Mouse (Mus musculus): ENCODE measurements around the gene Dennd1b. TPM values are rescaled to one million over a fixed set of nuclear protein-coding genes. Genes with fewer than 3 reads are reported as not detected.
A peak's percentile ranks its signal among the peaks of the same experiment; 100 is the strongest.

Dennd1b gene
- total RNA-seq, 2 experiments from 2014 or later, result 18.7 to 21.5 TPM

DNA sequence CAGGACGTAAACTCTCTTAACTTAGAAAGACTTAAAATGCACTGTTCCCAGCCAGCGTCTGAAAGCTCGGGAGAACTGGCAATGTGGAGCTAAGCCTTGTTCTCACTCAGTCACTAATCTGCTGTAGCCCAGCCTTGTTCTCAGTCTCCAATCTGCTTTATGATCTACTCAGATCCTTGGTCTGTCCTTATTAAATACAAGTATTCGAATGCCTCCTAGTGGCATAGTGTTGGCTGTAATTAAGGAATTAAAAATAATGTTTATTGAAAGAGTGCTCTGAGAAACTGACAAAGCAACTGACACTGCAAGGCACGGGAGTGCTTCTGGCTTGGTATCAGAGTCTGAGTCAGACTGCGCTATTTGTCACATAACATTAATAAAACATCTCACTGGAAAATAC lies 116.3 kb downstream of the Dennd1b start:
- peak; percentile 24 for DNase-seq (ENCODE audit: low spot score)

DNA sequence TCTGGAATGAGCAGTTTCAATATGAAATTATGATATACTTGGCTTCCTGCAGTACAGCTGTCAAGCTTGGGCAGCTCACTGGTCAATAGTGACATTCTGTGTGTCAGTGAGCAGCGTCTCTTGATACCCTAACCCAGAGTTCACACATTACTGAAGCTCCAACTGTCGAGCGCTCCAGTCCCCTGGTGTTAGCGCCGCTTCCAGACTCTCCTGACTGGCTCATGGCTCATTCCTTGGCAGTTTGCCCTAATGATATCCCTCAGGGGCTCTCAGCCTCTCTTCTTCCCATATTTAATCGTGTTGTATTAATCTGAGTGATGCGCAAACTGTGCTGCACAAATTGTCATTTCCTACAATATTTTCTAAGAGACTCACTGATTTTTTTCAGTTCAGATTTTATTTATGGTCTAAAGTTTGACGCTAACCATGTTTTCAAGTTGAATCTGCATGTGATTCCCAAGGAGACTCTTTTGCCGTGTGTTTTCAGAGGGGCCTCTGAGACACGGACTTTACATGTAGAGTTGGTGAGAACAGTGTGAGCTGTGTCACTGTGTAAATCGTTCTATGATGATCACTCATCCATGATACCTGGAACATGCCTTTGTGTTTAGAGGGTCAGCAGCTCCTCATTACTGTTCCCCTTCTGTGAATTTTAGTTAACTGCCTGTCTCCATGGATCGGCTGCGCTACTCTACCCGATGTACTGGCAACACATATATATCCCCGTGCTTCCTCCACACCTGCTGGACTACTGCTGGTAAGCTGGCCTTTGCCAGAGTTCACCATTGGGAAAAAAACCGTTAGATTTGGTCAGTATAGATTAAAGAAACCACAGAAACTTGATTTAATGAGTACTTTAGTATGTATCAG lies 117.5 kb downstream of the Dennd1b start:
- DNase-seq (ENCODE audit: low spot score), result peak; percentile 67

DNA sequence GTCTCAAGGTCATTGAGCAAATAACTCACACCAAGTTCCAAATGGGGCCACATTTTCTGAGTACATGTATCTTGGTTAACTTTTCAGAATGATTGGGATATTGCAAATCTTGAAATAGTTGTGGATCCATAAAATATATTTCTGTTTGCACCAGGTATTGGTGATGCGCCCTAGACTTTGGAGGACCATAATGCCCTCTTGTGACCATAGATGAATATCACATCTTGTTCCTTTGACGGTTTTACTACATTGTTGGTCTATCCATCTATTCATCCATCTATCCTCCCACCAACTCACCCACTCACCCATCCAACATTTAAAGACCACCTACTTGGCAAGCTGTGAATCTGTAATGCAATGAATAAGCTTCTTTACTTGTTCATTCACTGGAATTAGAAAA lies 120.1 kb downstream of the Dennd1b start:
- DNase-seq (ENCODE audit: low spot score), result no peak

GRCm38 (mm10) chr1:139087564-139087963 lies 124.3 kb downstream of the Dennd1b start:
- no peak for DNase-seq (ENCODE audit: low spot score)

DNA sequence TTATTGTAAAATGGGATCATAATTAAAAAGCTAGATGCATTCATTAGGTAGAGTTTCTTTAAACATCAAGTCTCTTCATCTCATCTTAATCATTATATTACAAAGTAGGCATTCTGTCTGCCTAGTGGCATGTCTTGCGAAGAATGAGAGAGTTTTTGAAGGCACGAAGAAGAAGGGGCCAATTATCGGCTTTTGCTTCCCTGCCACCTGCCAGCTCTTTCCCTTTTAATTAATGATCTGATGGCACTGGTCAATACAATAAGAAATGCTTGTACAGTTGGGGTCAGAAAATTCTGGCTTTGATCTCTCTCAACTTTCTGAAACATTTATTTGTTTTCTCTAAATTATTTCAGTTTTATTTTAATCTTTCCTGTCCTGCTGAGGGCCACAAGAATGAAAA lies 127.5 kb downstream of the Dennd1b start:
- no peak for DNase-seq (ENCODE audit: low spot score)

DNA sequence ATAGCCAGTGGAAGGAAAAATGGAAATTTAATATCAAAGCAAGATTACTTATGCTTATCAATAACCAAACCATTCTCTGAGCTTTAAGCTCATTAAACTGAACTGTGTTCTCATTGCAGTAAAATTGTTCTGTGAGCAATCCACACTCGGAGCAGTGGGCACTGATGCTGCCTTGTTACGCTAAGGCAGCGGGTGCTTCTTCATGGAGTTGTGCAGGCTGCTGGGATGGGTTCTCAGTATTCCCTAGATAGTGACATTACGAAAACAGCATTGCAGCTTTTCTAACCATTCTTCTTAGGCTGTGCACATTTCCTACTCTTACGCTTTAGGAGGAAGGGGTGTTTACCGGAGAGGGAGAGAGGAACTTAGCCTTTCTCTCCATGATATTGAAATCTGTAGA lies 128.5 kb downstream of the Dennd1b start:
- no peak for DNase-seq (ENCODE audit: low spot score)

DNA sequence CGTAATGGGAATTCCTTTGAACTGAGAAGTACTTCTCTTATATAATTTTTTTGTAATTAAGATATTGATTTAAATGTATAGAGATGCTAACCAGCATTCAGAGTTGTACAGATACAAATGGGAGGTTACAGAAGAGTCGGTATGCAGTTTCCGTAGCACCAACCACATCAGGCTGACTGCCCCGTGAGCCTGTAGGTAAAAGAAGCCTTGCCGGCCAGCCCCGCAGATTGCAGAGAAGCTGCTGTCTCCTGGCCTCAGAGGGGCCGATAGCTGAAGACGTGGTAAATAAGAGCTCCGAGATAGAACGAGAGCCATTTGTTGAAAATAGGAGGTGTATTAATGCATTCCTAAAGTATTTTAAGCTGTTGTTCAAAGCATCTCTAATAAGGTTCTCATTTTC lies 128.9 kb downstream of the Dennd1b start:
- no peak for DNase-seq (ENCODE audit: low spot score)

- no peak for DNase-seq (ENCODE audit: low spot score)
Measured at GRCm38 (mm10) chr1:139092722-139093121, 129.5 kb downstream of the Dennd1b start.

GRCm38 (mm10) chr1:139096369-139096768 lies 133.1 kb downstream of the Dennd1b start:
- DNase-seq (ENCODE audit: low spot score), result no peak

DNA sequence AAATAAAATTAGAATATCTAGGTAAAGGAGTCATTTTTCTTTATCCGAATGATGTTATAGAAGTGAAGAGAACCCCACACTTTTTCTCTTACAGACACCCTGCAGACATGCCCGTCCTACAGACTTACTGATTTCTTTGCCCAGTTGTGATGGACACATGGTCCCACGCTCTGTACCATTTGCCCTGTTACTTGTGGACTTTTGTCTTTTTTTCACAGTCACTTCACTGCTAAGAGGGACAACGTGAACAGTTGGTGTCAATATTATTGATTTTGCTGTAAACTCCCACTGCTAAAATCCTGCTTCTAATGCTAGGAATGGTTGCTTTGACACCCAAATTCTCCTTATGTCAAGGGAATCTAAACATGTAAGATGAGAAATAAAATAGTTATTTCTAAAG lies 134.9 kb downstream of the Dennd1b start:
- DNase-seq (ENCODE audit: low spot score), result no peak

GRCm38 (mm10) chr1:139101725-139102124 lies 138.5 kb downstream of the Dennd1b start:
- DNase-seq (ENCODE audit: low spot score), result no peak

DNA sequence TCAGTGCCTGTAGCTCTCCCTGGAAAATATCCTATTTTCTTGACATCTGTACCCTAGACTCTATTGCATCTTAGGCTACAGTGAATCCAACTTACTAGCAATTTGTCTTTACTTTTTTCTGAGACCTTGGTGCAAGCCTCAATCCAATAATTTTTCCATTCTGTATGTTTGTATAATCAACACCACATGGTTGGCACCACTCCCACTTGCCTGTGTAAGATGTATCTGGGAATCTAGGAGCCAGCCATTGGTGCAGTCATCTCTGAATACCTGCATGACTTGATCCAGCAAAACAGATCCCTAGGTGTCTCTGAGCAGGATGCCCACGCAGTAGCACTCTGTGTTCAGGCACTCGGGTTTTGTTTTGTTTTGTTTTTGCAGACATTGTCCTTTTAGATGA lies 145.0 kb downstream of the Dennd1b start:
- DNase-seq (ENCODE audit: low spot score), result no peak

GRCm38 (mm10) chr1:139122626-139123025 lies 159.4 kb downstream of the Dennd1b start:
- DNase-seq (ENCODE audit: low spot score), result no peak

DNA sequence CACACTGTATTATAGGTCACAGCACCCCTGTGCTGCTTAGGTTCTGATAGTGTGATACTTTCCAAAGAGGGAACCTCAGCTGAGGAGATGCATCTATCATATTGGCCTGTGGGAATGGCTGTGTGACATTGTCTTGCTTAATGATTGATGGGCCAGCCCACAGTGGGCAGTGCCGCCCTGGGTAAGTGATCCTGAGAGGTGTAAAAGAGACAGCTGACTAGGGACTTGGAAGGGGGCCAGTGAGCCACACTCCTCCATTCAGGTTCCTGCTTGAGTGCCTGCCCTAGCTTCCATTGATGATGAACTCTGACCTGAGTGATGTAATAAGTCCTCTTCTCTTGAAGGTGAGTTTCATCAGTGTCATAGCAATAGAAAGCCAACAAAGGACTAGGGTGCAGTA lies 176.4 kb downstream of the Dennd1b start:
- DNase-seq (ENCODE audit: low spot score), result no peak

GRCm38 (mm10) chr1:139145516-139145915 lies 182.3 kb downstream of the Dennd1b start:
- no peak for DNase-seq (ENCODE audit: low spot score)

GRCm38 (mm10) chr1:139146306-139146705 lies 183.1 kb downstream of the Dennd1b start:
- DNase-seq (ENCODE audit: low spot score), result no peak

DNA sequence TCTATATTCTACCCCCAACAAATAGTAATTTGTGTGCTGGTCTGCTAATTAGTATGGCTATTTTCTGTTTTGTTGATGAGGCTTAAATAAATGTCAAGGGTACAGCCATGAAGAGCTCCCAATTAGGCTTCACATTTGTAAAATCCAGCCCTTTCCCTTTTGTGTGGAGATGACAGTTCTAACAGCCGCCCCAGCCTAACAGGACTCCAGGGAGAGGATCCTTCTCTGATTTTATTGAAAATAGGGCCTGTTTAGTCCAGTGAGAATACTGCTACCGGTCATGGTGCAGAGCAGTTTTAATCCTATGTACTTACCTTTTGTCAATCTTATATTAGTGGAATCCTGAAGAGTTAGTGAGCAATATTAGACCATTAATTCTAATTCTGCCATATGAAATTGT lies 189.8 kb downstream of the Dennd1b start:
- DNase-seq (ENCODE audit: low spot score), result no peak

GRCm38 (mm10) chr1:139153493-139153892 lies 190.3 kb downstream of the Dennd1b start:
- DNase-seq (ENCODE audit: low spot score), result no peak

- DNase-seq (ENCODE audit: low spot score), result peak; percentile 15
Measured at GRCm38 (mm10) chr1:139156397-139156796, 193.2 kb downstream of the Dennd1b start.

- DNase-seq (ENCODE audit: low spot score), result no peak
Measured at GRCm38 (mm10) chr1:139161619-139162018, 198.4 kb downstream of the Dennd1b start.

DNA sequence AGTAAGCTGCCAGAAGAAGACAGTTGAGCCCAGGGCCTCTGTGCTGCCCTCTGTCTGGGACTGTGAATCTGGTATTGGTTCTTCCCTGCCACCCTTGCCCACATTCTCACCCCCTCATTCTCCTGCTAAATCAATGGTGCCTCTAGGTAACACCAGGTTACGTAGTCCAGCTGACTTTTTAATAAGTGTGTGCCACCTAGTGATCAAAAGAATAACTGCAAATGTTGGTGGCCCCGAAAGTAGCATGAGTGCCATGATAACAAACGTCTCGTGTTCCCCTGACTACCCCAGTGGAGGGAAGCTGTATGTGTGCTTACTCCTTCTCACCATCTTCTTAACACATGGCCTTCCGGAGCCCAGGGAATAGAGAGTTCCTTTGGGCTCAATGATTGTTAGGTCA lies 199.6 kb downstream of the Dennd1b start:
- DNase-seq (ENCODE audit: low spot score), result peak; percentile 21

GRCm38 (mm10) chr1:139174058-139174832 lies 211.0 kb downstream of the Dennd1b start:
- no peak for DNase-seq (ENCODE audit: low spot score)

- DNase-seq (ENCODE audit: low spot score), result no peak
Measured at GRCm38 (mm10) chr1:139179707-139180106, 216.5 kb downstream of the Dennd1b start.

Measured in gastrocnemius, adult 18-20 months (tissue).